Mouse (Mus musculus) neural tube, embryonic 12.5 days (tissue): ENCODE data around the gene Tmem120a. TPM values are rescaled to one million over a fixed set of nuclear protein-coding genes. Genes with fewer than 3 reads are reported as not detected.
A peak's percentile ranks its signal among the peaks of the same experiment; 100 is the strongest.

ENCODE experiments used
- ATAC-seq: fragments of 200-750 bp; cut with Nextera tagmentation; 2 replicates; pipeline ENCODE4 v1.8.0; 2017; ENCODE audit warnings: low read depth, mild to moderate bottlenecking, moderate TSS enrichment, moderate library complexity; ENCODE audit not compliant: low FRiP score
- H3K27ac ChIP-seq: fragments of 300-500 bp; sonication (generic); 2 replicates; pipeline ENCODE4 v1.5.1; 2016
- H3K27me3 ChIP-seq: fragments of 300-500 bp; sonication (generic); replicated peaks from 2 replicates; pipeline ENCODE4 v1.6.1; 2016; ENCODE audit warnings: mild to moderate bottlenecking
- H3K36me3 ChIP-seq: fragments of 300-500 bp; sonication (generic); 2 replicates; pipeline ENCODE4 v1.6.1; 2016; ENCODE audit warnings: mild to moderate bottlenecking
- H3K4me1 ChIP-seq: fragments of 300-500 bp; sonication (generic); 2 replicates; pipeline ENCODE4 v1.6.1; 2016
- H3K4me2 ChIP-seq: fragments of 300-500 bp; sonication (generic); replicated peaks from 2 replicates; pipeline ENCODE4 v1.6.1; 2016; ENCODE audit warnings: mild to moderate bottlenecking
- H3K4me3 ChIP-seq: fragments of 300-500 bp; sonication (generic); 2 replicates; pipeline ENCODE4 v1.5.1; 2016
- H3K9ac ChIP-seq: fragments of 300-500 bp; sonication (generic); 2 replicates; pipeline ENCODE4 v1.6.1; 2016; ENCODE audit warnings: mild to moderate bottlenecking
- H3K9me3 ChIP-seq: fragments of 300-500 bp; sonication (generic); 2 replicates; pipeline ENCODE4 v1.6.1; 2016; ENCODE audit warnings: mild to moderate bottlenecking
- WGBS: fragments of 180-500 bp; shearing (Covaris S2); methylation state at CpG from one replicate; pipeline ENCODE4 v1.1.7; 2016; 5-methylcytosine and 5-hydroxymethylcytosine counted together
- polyA plus RNA-seq: library from polyadenylated mRNA; unstranded; fragments of >200 nt; fragmentation: Nextera tagmentation; extraction: Ambion mirVana; gene quantifications from 2 replicates; pipeline ENCODE4 v1.2.1, GENCODE M21; 2016

The Tmem120a gene
- polyA plus RNA-seq, 1 experiment from 2014 or later = 73.5 TPM

- peaks cover 17% of the 10 kb centered on the region; the same call in 1 of the 2 replicates for H3K9me3 ChIP-seq
- no peaks in the 10 kb centered on the region for H3K36me3 ChIP-seq
- no peak for ATAC-seq
- no peak overlapping the region for H3K4me3 ChIP-seq
- no peak overlapping the region for H3K9ac ChIP-seq
- no peaks in the 10 kb centered on the region for H3K4me1 ChIP-seq
- 84% methylated on average over 1 of the region's 1 CpGs for WGBS
- H3K27me3 ChIP-seq = no peaks in the 10 kb centered on the region
- no peak overlapping the region for H3K27ac ChIP-seq
- H3K4me2 ChIP-seq = no peak overlapping the region
Observed at GRCm38 (mm10) chr5:135751041-135751440, 6.8 kb upstream of the Tmem120a start.

- peaks cover 17% of the 10 kb centered on the region; the same call in 1 of the 2 replicates for H3K9me3 ChIP-seq
- WGBS = 26% methylated on average over 12 of the region's 12 CpGs
- H3K9ac ChIP-seq = no peak overlapping the region
- peak overlapping the region; percentile 96 for H3K4me2 ChIP-seq
- 0 out of 2 replicates have a peak overlapping the region, but pooled peaks have one; percentile 85 for H3K4me3 ChIP-seq
- no peak for ATAC-seq
- H3K36me3 ChIP-seq = peaks cover 18% of the 10 kb centered on the region
- H3K27ac ChIP-seq = no peak overlapping the region
- no peaks in the 10 kb centered on the region for H3K27me3 ChIP-seq
- peaks cover 14% of the 10 kb centered on the region for H3K4me1 ChIP-seq
Observed at GRCm38 (mm10) chr5:135744742-135745141, 494 bp upstream of the Tmem120a start.

GRCm38 (mm10) chr5:135742941-135743740, 1.1 kb downstream of the Tmem120a start:
- Histone ChIP-seq H3K27me3 (no peaks in the 10 kb centered on the region), H3K4me1 (peaks cover 14% of the 10 kb centered on the region), H3K9ac (peak overlapping the region; percentile 84), H3K27ac (no peak overlapping the region), H3K9me3 (peaks cover 9% of the 10 kb centered on the region; the same call in 1 of the 2 replicates), H3K4me3 (peak overlapping the region; percentile 85), H3K4me2 (peak overlapping the region; percentile 96), H3K36me3 (peaks cover 20% of the 10 kb centered on the region)
- ATAC-seq = peak; percentile 59; the same call in 1 of the 2 replicates
- WGBS = 23% methylated on average over 18 of the region's 18 CpGs

- H3K4me3 ChIP-seq = no peak overlapping the region
- no peak overlapping the region for H3K27ac ChIP-seq
- H3K4me2 ChIP-seq = no peak overlapping the region
- ATAC-seq = no peak
- H3K9me3 ChIP-seq = no peaks in the 10 kb centered on the region
- WGBS = 71% methylated on average over 10 of the region's 10 CpGs
- H3K36me3 ChIP-seq = peaks cover 28% of the 10 kb centered on the region
- H3K4me1 ChIP-seq = peaks cover 14% of the 10 kb centered on the region
- no peak overlapping the region for H3K9ac ChIP-seq
- no peaks in the 10 kb centered on the region for H3K27me3 ChIP-seq
Observed at GRCm38 (mm10) chr5:135742156-135742555, 2.1 kb downstream of the Tmem120a start.

- H3K4me3 ChIP-seq = no peak overlapping the region
- H3K27ac ChIP-seq = no peak overlapping the region
- WGBS = 19% methylated on average over 6 of the region's 6 CpGs
- H3K9ac ChIP-seq = no peak overlapping the region
- no peak overlapping the region for H3K4me2 ChIP-seq
- H3K4me1 ChIP-seq = peaks cover 8% of the 10 kb centered on the region
- H3K36me3 ChIP-seq = peaks cover 67% of the 10 kb centered on the region
- no peak for ATAC-seq
- H3K9me3 ChIP-seq = no peaks in the 10 kb centered on the region
- no peaks in the 10 kb centered on the region for H3K27me3 ChIP-seq
Observed at GRCm38 (mm10) chr5:135738266-135738665, 6.0 kb downstream of the Tmem120a start.

GRCm38 (mm10) chr5:135737154-135737553, 7.1 kb downstream of the Tmem120a start:
- Histone ChIP-seq H3K27me3 (no peaks in the 10 kb centered on the region), H3K4me1 (no peaks in the 10 kb centered on the region), H3K9ac (no peak overlapping the region), H3K27ac (no peak overlapping the region), H3K4me3 (no peak overlapping the region), H3K9me3 (no peaks in the 10 kb centered on the region), H3K4me2 (no peak overlapping the region), H3K36me3 (peaks cover 78% of the 10 kb centered on the region)
- 83% methylated on average over 7 of the region's 7 CpGs for WGBS
- no peak for ATAC-seq

GRCm38 (mm10) chr5:135736544-135736943, 7.7 kb downstream of the Tmem120a start:
- H3K27me3 ChIP-seq = no peaks in the 10 kb centered on the region
- H3K4me3 ChIP-seq = no peak overlapping the region
- 91% methylated on average over 16 of the region's 16 CpGs for WGBS
- H3K4me2 ChIP-seq = no peak overlapping the region
- no peak overlapping the region for H3K27ac ChIP-seq
- ATAC-seq = no peak
- peaks cover 79% of the 10 kb centered on the region for H3K36me3 ChIP-seq
- no peak overlapping the region for H3K9ac ChIP-seq
- H3K9me3 ChIP-seq = no peaks in the 10 kb centered on the region
- H3K4me1 ChIP-seq = no peaks in the 10 kb centered on the region

- no peak for ATAC-seq
- H3K9ac ChIP-seq = no peak overlapping the region
- no peaks in the 10 kb centered on the region for H3K27me3 ChIP-seq
- no peak overlapping the region for H3K4me2 ChIP-seq
- peaks cover 79% of the 10 kb centered on the region for H3K36me3 ChIP-seq
- 93% methylated on average over 13 of the region's 13 CpGs for WGBS
- H3K4me1 ChIP-seq = no peaks in the 10 kb centered on the region
- no peak overlapping the region for H3K4me3 ChIP-seq
- H3K27ac ChIP-seq = no peak overlapping the region
- no peaks in the 10 kb centered on the region for H3K9me3 ChIP-seq
Observed at GRCm38 (mm10) chr5:135735741-135736140, 8.5 kb downstream of the Tmem120a start.

- ATAC-seq = no peak
- Histone ChIP-seq H3K9ac (no peak overlapping the region), H3K36me3 (peaks cover 90% of the 10 kb centered on the region), H3K4me3 (no peak overlapping the region), H3K4me1 (no peaks in the 10 kb centered on the region), H3K27ac (no peak overlapping the region), H3K27me3 (no peaks in the 10 kb centered on the region), H3K4me2 (no peak overlapping the region), H3K9me3 (no peaks in the 10 kb centered on the region)
- 95% methylated on average over 42 of the region's 42 CpGs for WGBS
Observed at GRCm38 (mm10) chr5:135734057-135734680, 10.1 kb downstream of the Tmem120a start.

GRCm38 (mm10) chr5:135733071-135733470, 11.2 kb downstream of the Tmem120a start:
- no peak overlapping the region for H3K27ac ChIP-seq
- no peaks in the 10 kb centered on the region for H3K9me3 ChIP-seq
- WGBS = 91% methylated on average over 4 of the region's 4 CpGs
- no peak overlapping the region for H3K4me3 ChIP-seq
- H3K27me3 ChIP-seq = no peaks in the 10 kb centered on the region
- H3K4me1 ChIP-seq = no peaks in the 10 kb centered on the region
- no peak overlapping the region for H3K9ac ChIP-seq
- no peak overlapping the region for H3K4me2 ChIP-seq
- ATAC-seq = no peak
- H3K36me3 ChIP-seq = peaks cover 98% of the 10 kb centered on the region

- Histone ChIP-seq H3K9me3 (no peaks in the 10 kb centered on the region), H3K4me3 (no peak overlapping the region), H3K4me1 (peaks cover 12% of the 10 kb centered on the region), H3K4me2 (no peak overlapping the region), H3K27me3 (no peaks in the 10 kb centered on the region), H3K27ac (no peak overlapping the region), H3K36me3 (peaks cover 83% of the 10 kb centered on the region), H3K9ac (no peak overlapping the region)
- no peak for ATAC-seq
- 96% methylated on average over 16 of the region's 16 CpGs for WGBS
Observed at GRCm38 (mm10) chr5:135731322-135731721, 12.9 kb downstream of the Tmem120a start.

- Histone ChIP-seq H3K27ac (no peak overlapping the region), H3K9ac (no peak overlapping the region), H3K9me3 (no peaks in the 10 kb centered on the region), H3K4me3 (no peak overlapping the region), H3K36me3 (peaks cover 79% of the 10 kb centered on the region), H3K4me1 (peaks cover 16% of the 10 kb centered on the region), H3K4me2 (no peak overlapping the region), H3K27me3 (no peaks in the 10 kb centered on the region)
- WGBS = 92% methylated on average over 10 of the region's 10 CpGs
- ATAC-seq = no peak
Observed at GRCm38 (mm10) chr5:135730916-135731315, 13.3 kb downstream of the Tmem120a start.
